Mouse (Mus musculus): ENCODE data around the gene Tmem175.
"Not testable (repeated sequence)": the region's sequence is repeated elsewhere in the genome, so short reads cannot be mapped to it uniquely, and the experiment has no call there.

Gene Tmem175

GRCm38 (mm10) chr5:108629634-108630483, at the start of gene Tmem175, which contains the start of gene Gak:
Tmem175 (plus strand) TSS chr5:108629770.
Gak (minus strand) TSS chr5:108629755.
- in situ Hi-C loops (cut with MboI; ENCODE audit: low sequenced_read_pairs) = no loop called here

- in situ Hi-C loops (cut with MboI; ENCODE audit: low sequenced_read_pairs) = no loop called here
These were observed 48.1 kb upstream of the Tmem175 start for GRCm38 (mm10) chr5:108581361-108581891.

- in situ Hi-C loops (cut with MboI; ENCODE audit: low sequenced_read_pairs) = no loop called here
These were observed 29.6 kb upstream of the Tmem175 start for GRCm38 (mm10) chr5:108599923-108600322.

- in situ Hi-C loops (cut with MboI; ENCODE audit: low sequenced_read_pairs) = no loop called here
These were observed 27.0 kb upstream of the Tmem175 start for GRCm38 (mm10) chr5:108602537-108602936.

- in situ Hi-C loops (cut with MboI; ENCODE audit: low sequenced_read_pairs) = no loop called here
These were observed 19.1 kb upstream of the Tmem175 start for GRCm38 (mm10) chr5:108610426-108610825.

- in situ Hi-C loops (cut with MboI; ENCODE audit: low sequenced_read_pairs) = no loop called here
These were observed 7.7 kb upstream of the Tmem175 start for GRCm38 (mm10) chr5:108621870-108622269.

- in situ Hi-C loops (cut with MboI; ENCODE audit: low sequenced_read_pairs) = no loop called here
These were observed 3.4 kb upstream of the Tmem175 start for GRCm38 (mm10) chr5:108626050-108626660.

GRCm38 (mm10) chr5:108628891-108629633, 508 bp upstream of the Tmem175 start:
- in situ Hi-C loops (cut with MboI; ENCODE audit: low sequenced_read_pairs) = no loop called here

GRCm38 (mm10) chr5:108633676-108634075, 4.1 kb downstream of the Tmem175 start:
- in situ Hi-C loops (cut with MboI; ENCODE audit: low sequenced_read_pairs) = no loop called here

GRCm38 (mm10) chr5:108634088-108634487, 4.5 kb downstream of the Tmem175 start:
- in situ Hi-C loops (cut with MboI; ENCODE audit: low sequenced_read_pairs) = not testable (repeated sequence)

- in situ Hi-C loops (cut with MboI; ENCODE audit: low sequenced_read_pairs) = no loop called here
These were observed 6.6 kb downstream of the Tmem175 start for GRCm38 (mm10) chr5:108636172-108636571.

- in situ Hi-C loops (cut with MboI; ENCODE audit: low sequenced_read_pairs) = no loop called here
These were observed 14.1 kb downstream of the Tmem175 start for GRCm38 (mm10) chr5:108643674-108644073.

GRCm38 (mm10) chr5:108645651-108646342, 16.2 kb downstream of the Tmem175 start:
- in situ Hi-C loops (cut with MboI; ENCODE audit: low sequenced_read_pairs) = no loop called here

- in situ Hi-C loops (cut with MboI; ENCODE audit: low sequenced_read_pairs) = no loop called here
These were observed 16.7 kb downstream of the Tmem175 start for GRCm38 (mm10) chr5:108646343-108646660.

- in situ Hi-C loops (cut with MboI; ENCODE audit: low sequenced_read_pairs) = no loop called here
These were observed 17.7 kb downstream of the Tmem175 start for GRCm38 (mm10) chr5:108647311-108647710.

GRCm38 (mm10) chr5:108647820-108648465, 18.4 kb downstream of the Tmem175 start:
- in situ Hi-C loops (cut with MboI; ENCODE audit: low sequenced_read_pairs) = no loop called here

- in situ Hi-C loops (cut with MboI; ENCODE audit: low sequenced_read_pairs) = no loop called here
These were observed 19.5 kb downstream of the Tmem175 start for GRCm38 (mm10) chr5:108648937-108649576.

- in situ Hi-C loops (cut with MboI; ENCODE audit: low sequenced_read_pairs) = no loop called here
These were observed 20.8 kb downstream of the Tmem175 start for GRCm38 (mm10) chr5:108650341-108650740.

GRCm38 (mm10) chr5:108651136-108651720, 21.7 kb downstream of the Tmem175 start:
- in situ Hi-C loops (cut with MboI; ENCODE audit: low sequenced_read_pairs) = no loop called here

All from CH12F3 (cell line).